Mouse (Mus musculus): Measurements from ENCODE around the gene Eipr1.

GRCm38 (mm10) chr12:28860264-28860560 is 108.6 kb downstream of the Eipr1 start:
- TF ChIP-seq POLR2A (IDR thresholded peaks at IDR 0.05; ENCODE audit: extremely low read depth, insufficient read depth, low read length) (no peak), CTCF (IDR thresholded peaks at IDR 0.05; ENCODE audit: low read depth, low read length) (no peak)

Data from liver, adult 2 months (tissue).